Mouse (Mus musculus) stomach, postnatal 0 days (tissue): Measurements from ENCODE around the gene Dnaic1.
A peak's percentile ranks its signal among the peaks of the same experiment; 100 is the strongest.

Source experiments
- CTCF ChIP-seq: IDR thresholded peaks from 2 replicates; pipeline ENCODE4 v1.5.1; 2016; ENCODE audit warnings: antibody characterized with exemption, low read depth, mild to moderate bottlenecking, moderate library complexity
- EP300 ChIP-seq: optimal IDR thresholded peaks from 2 replicates; pipeline ENCODE3; 2016; ENCODE audit warnings: antibody characterized with exemption

GRCm38 (mm10) chr4:41615661-41616599 lies 46.4 kb downstream of the Dnaic1 start:
- TF ChIP-seq EP300: no peak
- peak; percentile 37; the same call in 1 of the 2 replicates for TF ChIP-seq CTCF
